9 mouse cellular contexts compared by ENCODE assay signal in genomic region chr2:103970791-103971649, GRCm38 (mm10). TPM values are rescaled to one million over a fixed set of nuclear protein-coding genes. Genes with fewer than 3 reads are reported as not detected.
DNase-seq lines count a peak whose midpoint lies in the region; ATAC-seq and TF ChIP-seq lines count a peak whose summit lies in the region.
"Had no signal": no experiment of that assay in that cellular context is flagged by ENCODE, and none has a peak within 500 bp of the region (broad histone marks: within the 10 kb centered on the region; RNA-seq: fewer than 3 reads in every experiment).

No protein-coding gene starts in this region.

- H3K36me3 ChIP-seq in megakaryocyte, embryonic 14.5 days (replicated peaks; ENCODE audit: low read length): peaks cover 59% of the 10 kb centered on the region
- peaks cover 4% of the 10 kb centered on the region; the same call in 1 of the 2 replicates for H3K36me3 ChIP-seq in hindbrain, postnatal 0 days (ENCODE audit: insufficient read depth, low read length)
- H3K36me3 ChIP-seq in macrophage (ENCODE audit: inconsistent target): peaks cover 16% of the 10 kb centered on the region

- 3% methylated on average over 32 of the region's 32 CpGs for WGBS in hindbrain, postnatal 0 days
- WGBS in macrophage (ENCODE audit: missing documents): under 1% methylated on average over 32 of the region's 32 CpGs

- no peaks in the 10 kb centered on the region for H3K9me3 ChIP-seq in megakaryocyte, embryonic 14.5 days
- no peaks in the 10 kb centered on the region for H3K9me3 ChIP-seq in hindbrain, postnatal 0 days (ENCODE audit: low read length)

- H3K4me2 ChIP-seq in hindbrain, postnatal 0 days (ENCODE audit: low read depth, low read length): peak overlapping the region; percentile 89

- no peak for ATAC-seq in megakaryocyte, adult 5-6 weeks (ENCODE audit: poor library complexity, severe bottlenecking)
- 0 out of 2 replicates have a peak, but pooled peaks have one; percentile 33 for ATAC-seq in erythroid progenitor cell, adult 5-6 weeks (replicated peaks; ENCODE audit: low FRiP score, poor library complexity, severe bottlenecking)
- peak; percentile 33; the same call in 1 of the 2 replicates for ATAC-seq in hindbrain, postnatal 0 days
- no peak for ATAC-seq in activated CD4-positive, CD25-positive, alpha-beta regulatory T cell, adult 4 months

- H3K79me2 ChIP-seq in macrophage (ENCODE audit: inconsistent target): peaks cover 57% of the 10 kb centered on the region

- H3K9ac ChIP-seq in hindbrain, postnatal 0 days (replicated peaks; ENCODE audit: low read length): peak overlapping the region; percentile 69

- peak overlapping the region; percentile 68; the same call in 1 of the 2 replicates for H3K27ac ChIP-seq in hindbrain, postnatal 0 days
- peak overlapping the region; percentile 95 for H3K27ac ChIP-seq in macrophage

- peaks cover 76% of the 10 kb centered on the region for H3K4me1 ChIP-seq in megakaryocyte, embryonic 14.5 days
- no peaks in the 10 kb centered on the region for H3K4me1 ChIP-seq in hindbrain, postnatal 0 days (ENCODE audit: insufficient read depth, low read length)

- H3K4me3 ChIP-seq in megakaryocyte, embryonic 14.5 days (replicated peaks): peak overlapping the region; percentile 96
- peak overlapping the region; percentile 54 for H3K4me3 ChIP-seq in hindbrain, postnatal 0 days (ENCODE audit: low read length)
- peak overlapping the region; percentile 94 for H3K4me3 ChIP-seq in macrophage (ENCODE audit: inconsistent target)

- DNase-seq in hindbrain, postnatal 0 days (ENCODE audit: low spot score): no peak
- DNase-seq in layer of hippocampus, adult 11-12 months (ENCODE audit: low spot score): no peak
- no peak for DNase-seq in right cerebral cortex, adult 2 months (ENCODE audit: low spot score in 2 of 2)

- no peaks in the 10 kb centered on the region for H3K27me3 ChIP-seq in megakaryocyte, embryonic 14.5 days (replicated peaks)
- H3K27me3 ChIP-seq in hindbrain, postnatal 0 days (ENCODE audit: insufficient read depth, low read length): no peaks in the 10 kb centered on the region

- TF ChIP-seq CTCF in hindbrain, postnatal 0 days (IDR thresholded peaks at IDR 0.05; ENCODE audit: low read depth): no peak

RNA-seq across cellular contexts. Expression of gene Lmo2, which starts 13.2 kb away (rescaled TPM):
- 436 and 585 TPM in 2 replicates for polyA plus RNA-seq in megakaryocyte, embryonic 14.5 days (2012; ENCODE audit: insufficient read depth, low replicate concordance)
- total RNA-seq in megakaryocyte, adult 5-6 weeks (2015): 186 and 200 TPM in 2 replicates
- total RNA-seq in megakaryocyte, adult 5-6 weeks (2017): 92.3 and 100 TPM in 2 replicates
- total RNA-seq in erythroid progenitor cell, adult 5-6 weeks (2015; ENCODE audit: low replicate concordance): 633 and 653 TPM in 2 replicates
- total RNA-seq in erythroid progenitor cell, adult 5-6 weeks (2017; ENCODE audit: low replicate concordance): 362 and 409 TPM in 2 replicates
- total RNA-seq in hindbrain, postnatal 0 days (2014; rRNA removed): 25.7 and 28.0 TPM in 2 replicates
- polyA plus RNA-seq in hindbrain, postnatal 0 days (2015; fragmentation: Nextera tagmentation; extraction: Ambion mirVana): 31.2 TPM in 2 replicates
- 100 to 1,000 TPM in 12 of 26 experiments, 10 to 100 TPM in 14; 39.5 to 213 (median 98.9) TPM for total RNA-seq in macrophage (2018; cell fraction: chromatin; rRNA removed)
- total RNA-seq in macrophage (2018; cell fraction: cytosol; rRNA removed): 100 to 1,000 TPM; 111 to 268 (median 186) TPM
- 100 to 1,000 TPM in 23 of 26 experiments, 10 to 100 TPM in 3; 86.9 to 369 (median 162) TPM for total RNA-seq in macrophage (2018; cell fraction: nucleus; rRNA removed)
- 181 to 268 TPM (median 246 TPM) in 3 replicates for polyA plus RNA-seq in macrophage (2018)
- 1 to 10 TPM in 1 of 2 experiments, under 1 TPM in 1; 0.21 to 1.6 TPM for polyA plus RNA-seq in activated CD4-positive, CD25-positive, alpha-beta regulatory T cell, adult 4 months (2017; shearing (Covaris generic))

RNA-seq across cellular contexts. Expression of gene Fbxo3, which starts 56.5 kb away (rescaled TPM):
- 2.7 TPM in 1 of 2 replicates, not detected in the other for polyA plus RNA-seq in megakaryocyte, embryonic 14.5 days (2012; ENCODE audit: insufficient read depth, low replicate concordance)
- 49.8 and 54.2 TPM in 2 replicates for total RNA-seq in megakaryocyte, adult 5-6 weeks (2015)
- total RNA-seq in megakaryocyte, adult 5-6 weeks (2017): 49.2 and 49.9 TPM in 2 replicates
- total RNA-seq in erythroid progenitor cell, adult 5-6 weeks (2015; ENCODE audit: low replicate concordance): 84.3 and 95.2 TPM in 2 replicates
- total RNA-seq in erythroid progenitor cell, adult 5-6 weeks (2017; ENCODE audit: low replicate concordance): 96.8 and 101 TPM in 2 replicates
- 59.5 and 70.6 TPM in 2 replicates for total RNA-seq in hindbrain, postnatal 0 days (2014; rRNA removed)
- 65.1 and 67.0 TPM in 2 replicates for polyA plus RNA-seq in hindbrain, postnatal 0 days (2015; fragmentation: Nextera tagmentation; extraction: Ambion mirVana)
- 10 to 100 TPM; 22.4 to 89.7 (median 55.1) TPM for total RNA-seq in macrophage (2018; cell fraction: chromatin; rRNA removed)
- total RNA-seq in macrophage (2018; cell fraction: cytosol; rRNA removed): 10 to 100 TPM; 19.2 to 38.3 (median 27.1) TPM
- 10 to 100 TPM; 19.8 to 82.3 (median 43.1) TPM for total RNA-seq in macrophage (2018; cell fraction: nucleus; rRNA removed)
- 26.0 to 39.2 TPM (median 26.9 TPM) in 3 replicates for polyA plus RNA-seq in macrophage (2018)
- polyA plus RNA-seq in activated CD4-positive, CD25-positive, alpha-beta regulatory T cell, adult 4 months (2017; shearing (Covaris generic)): 10 to 100 TPM; 44.4 to 46.3 TPM

RNA-seq across cellular contexts. Expression of gene 4931422A03Rik, which starts 57.1 kb away (rescaled TPM):
- not detected in 2 replicates for polyA plus RNA-seq in megakaryocyte, embryonic 14.5 days (2012; ENCODE audit: insufficient read depth, low replicate concordance)
- total RNA-seq in megakaryocyte, adult 5-6 weeks (2015): 0.27 TPM in 1 of 2 replicates, not detected in the other
- total RNA-seq in megakaryocyte, adult 5-6 weeks (2017): not detected in 2 replicates
- total RNA-seq in erythroid progenitor cell, adult 5-6 weeks (2015; ENCODE audit: low replicate concordance): 5.8 TPM in 1 of 2 replicates, not detected in the other
- not detected in 2 replicates for total RNA-seq in erythroid progenitor cell, adult 5-6 weeks (2017; ENCODE audit: low replicate concordance)
- total RNA-seq in hindbrain, postnatal 0 days (2014; rRNA removed): not detected in 2 replicates
- 1.9 and 2.5 TPM in 2 replicates for polyA plus RNA-seq in hindbrain, postnatal 0 days (2015; fragmentation: Nextera tagmentation; extraction: Ambion mirVana)
- total RNA-seq in macrophage (2018; cell fraction: chromatin; rRNA removed): not detected
- total RNA-seq in macrophage (2018; cell fraction: cytosol; rRNA removed): not detected
- total RNA-seq in macrophage (2018; cell fraction: nucleus; rRNA removed): not detected
- not detected in 3 replicates for polyA plus RNA-seq in macrophage (2018)
- under 1 TPM in 1 of 2 experiments, not detected in 1; 0.59 TPM for polyA plus RNA-seq in activated CD4-positive, CD25-positive, alpha-beta regulatory T cell, adult 4 months (2017; shearing (Covaris generic))
- total RNA-seq: adrenal gland, postnatal 36 days had no signal

Comparison
In these comparisons a context has a peak if more than half of its experiments do, and no peak if none do; other contexts are left out.
1. ATAC-seq: peak in erythroid progenitor cell, adult 5-6 weeks (single experiment) and hindbrain, postnatal 0 days (single experiment); none in megakaryocyte, adult 5-6 weeks (single experiment) and activated CD4-positive, CD25-positive, alpha-beta regulatory T cell, adult 4 months (single experiment).
2. RNA of gene Lmo2, which starts 13.2 kb away (polyA plus RNA-seq): 436 to 585 TPM in megakaryocyte, embryonic 14.5 days, 181 to 268 TPM in macrophage and 31.2 TPM in hindbrain, postnatal 0 days; 0.21 to 1.6 TPM in activated CD4-positive, CD25-positive, alpha-beta regulatory T cell, adult 4 months; every median in the first group is over 10 times any median in the second.
3. Peak in every context shown above with its lines, with median percentiles within 50 percentile points of each other: H3K4me3 ChIP-seq.